Mouse (Mus musculus) gastrocnemius, postnatal 25 days (tissue): ENCODE results near the gene H1f0. TPM values are rescaled to one million over a fixed set of nuclear protein-coding genes. Genes with fewer than 3 reads are reported as not detected.
A peak's percentile ranks its signal among the peaks of the same experiment; 100 is the strongest.
"Not testable (repeated sequence)": the region's sequence is repeated elsewhere in the genome, so short reads cannot be mapped to it uniquely, and the experiment has no call there.

Source experiments
- DNase-seq: peaks from one replicate; pipeline ENCODE4 v3.0.0; 2022
- total RNA-seq, 2 experiments: library from RNA; stranded (reverse); gene quantifications; 1 replicate in 1 of 2; 2 replicates in 1 of 2; pipeline ENCODE4 v1.2.3; 2021

The H1f0 gene
- total RNA-seq, 2 experiments from 2014 or later, result 73.2 to 75.3 TPM

- no peak for DNase-seq
Observed at GRCm38 (mm10) chr15:79003079-79003478, 25.2 kb upstream of the H1f0 start.

- no peak for DNase-seq
Observed at GRCm38 (mm10) chr15:79005581-79005980, 22.7 kb upstream of the H1f0 start.

GRCm38 (mm10) chr15:79006638-79007037, 21.6 kb upstream of the H1f0 start:
- DNase-seq, result no peak

- DNase-seq, result no peak
Observed at GRCm38 (mm10) chr15:79007059-79007458, 21.2 kb upstream of the H1f0 start.

GRCm38 (mm10) chr15:79007836-79008235, 20.4 kb upstream of the H1f0 start:
- DNase-seq, result not testable (repeated sequence)

- no peak for DNase-seq
Observed at GRCm38 (mm10) chr15:79009734-79010133, 18.5 kb upstream of the H1f0 start.

- no peak for DNase-seq
Observed at GRCm38 (mm10) chr15:79011550-79011949, 16.7 kb upstream of the H1f0 start.

- no peak for DNase-seq
Observed at GRCm38 (mm10) chr15:79013382-79013781, 14.9 kb upstream of the H1f0 start.

- DNase-seq, result no peak
Observed at GRCm38 (mm10) chr15:79018191-79018590, 10.1 kb upstream of the H1f0 start.

- no peak for DNase-seq
Observed at GRCm38 (mm10) chr15:79018886-79019285, 9.4 kb upstream of the H1f0 start.

GRCm38 (mm10) chr15:79022671-79023230, 5.5 kb upstream of the H1f0 start:
- no peak for DNase-seq

- no peak for DNase-seq
Observed at GRCm38 (mm10) chr15:79023366-79023765, 4.9 kb upstream of the H1f0 start.

GRCm38 (mm10) chr15:79025687-79026308, 2.5 kb upstream of the H1f0 start:
- DNase-seq, result no peak

GRCm38 (mm10) chr15:79026511-79027290, 1.5 kb upstream of the H1f0 start:
- DNase-seq, result no peak

- DNase-seq, result peak; percentile 46
Observed at GRCm38 (mm10) chr15:79027291-79028205, 702 bp upstream of the H1f0 start.

GRCm38 (mm10) chr15:79028823-79029484, 704 bp downstream of the H1f0 start:
- no peak for DNase-seq

- DNase-seq, result no peak
Observed at GRCm38 (mm10) chr15:79029519-79030241, 1.4 kb downstream of the H1f0 start.

GRCm38 (mm10) chr15:79030551-79031435, 2.5 kb downstream of the H1f0 start:
- peak; percentile 93 for DNase-seq

GRCm38 (mm10) chr15:79031908-79032307, 3.7 kb downstream of the H1f0 start:
- DNase-seq, result not testable (repeated sequence)

GRCm38 (mm10) chr15:79037913-79038328, 9.7 kb downstream of the H1f0 start:
- DNase-seq, result peak; percentile 53
